Mouse (Mus musculus): ENCODE data around the gene Setmar. TPM values are rescaled to one million over a fixed set of nuclear protein-coding genes. Genes with fewer than 3 reads are reported as not detected.
A peak's percentile ranks its signal among the peaks of the same experiment; 100 is the strongest.

Gene Setmar
- polyA plus RNA-seq, 1 experiment from 2014 or later: 5.5 TPM

DNA sequence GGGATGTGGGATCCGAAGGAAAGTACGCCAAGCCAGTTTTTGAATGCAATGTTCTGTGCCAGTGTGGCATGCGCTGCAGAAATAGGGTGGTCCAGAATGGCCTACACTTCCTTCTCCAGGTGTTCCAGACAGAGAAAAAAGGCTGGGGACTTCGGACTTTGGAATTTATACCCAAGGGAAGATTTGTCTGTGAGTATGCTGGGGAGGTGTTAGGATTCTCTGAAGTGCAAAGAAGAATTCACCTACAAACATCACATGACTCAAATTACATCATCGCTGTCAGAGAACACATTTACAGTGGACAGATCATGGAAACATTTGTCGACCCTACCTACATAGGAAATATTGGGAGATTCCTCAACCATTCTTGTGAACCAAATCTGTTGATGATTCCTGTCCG lies 11.0 kb downstream of the Setmar start:
- Histone ChIP-seq H3K9me3 (ENCODE audit: control insufficient read depth, low read length) (no peaks in the 10 kb centered on the region), H3K9ac (ENCODE audit: low read length) (no peak overlapping the region), H3K4me2 (replicated peaks; ENCODE audit: low read depth) (no peak overlapping the region), H3K4me3 (ENCODE audit: low read depth, low read length) (no peak overlapping the region), H3K36me3 (ENCODE audit: control insufficient read depth, insufficient read depth, low read length) (peaks cover 7% of the 10 kb centered on the region; the same call in 1 of the 2 replicates), H3K27ac (replicated peaks) (no peak overlapping the region), H3K27me3 (ENCODE audit: control insufficient read depth, insufficient read depth, low read length) (no peaks in the 10 kb centered on the region), H3K4me1 (replicated peaks; ENCODE audit: control insufficient read depth, insufficient read depth) (no peaks in the 10 kb centered on the region)
- 94% methylated on average over 7 of the region's 7 CpGs for WGBS
- DNase-seq (ENCODE audit: low spot score) (no peak), ATAC-seq (ENCODE audit: low FRiP score, low TSS enrichment) (no peak)
- TF ChIP-seq EP300 (optimal IDR thresholded peaks at IDR 0.05): no peak
- no peak for TF ChIP-seq CTCF (IDR thresholded peaks at IDR 0.05; ENCODE audit: low read depth)

DNA sequence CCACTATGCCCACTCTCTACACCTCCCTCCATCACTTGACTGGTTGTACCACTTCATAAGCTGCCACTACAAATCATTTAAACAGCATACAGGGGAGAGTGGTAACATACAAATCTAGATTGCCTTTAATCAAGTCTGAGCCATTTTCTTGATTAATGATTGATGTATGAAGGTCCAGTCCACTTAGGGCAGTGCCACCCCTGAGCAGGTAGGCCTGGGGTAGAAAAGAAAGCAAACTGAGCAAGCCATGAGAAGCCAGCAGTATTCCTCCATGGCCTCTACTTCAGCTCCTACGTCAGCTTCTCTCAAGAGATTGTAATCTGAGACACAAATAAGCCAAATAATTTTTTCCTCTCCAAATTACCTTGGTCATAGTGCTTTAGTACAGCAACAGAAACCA lies 26.5 kb downstream of the Setmar start:
- TF ChIP-seq CTCF (IDR thresholded peaks at IDR 0.05; ENCODE audit: low read depth): no peak
- TF ChIP-seq EP300 (optimal IDR thresholded peaks at IDR 0.05): no peak
- no peak for ATAC-seq (ENCODE audit: low FRiP score, low TSS enrichment)

DNA sequence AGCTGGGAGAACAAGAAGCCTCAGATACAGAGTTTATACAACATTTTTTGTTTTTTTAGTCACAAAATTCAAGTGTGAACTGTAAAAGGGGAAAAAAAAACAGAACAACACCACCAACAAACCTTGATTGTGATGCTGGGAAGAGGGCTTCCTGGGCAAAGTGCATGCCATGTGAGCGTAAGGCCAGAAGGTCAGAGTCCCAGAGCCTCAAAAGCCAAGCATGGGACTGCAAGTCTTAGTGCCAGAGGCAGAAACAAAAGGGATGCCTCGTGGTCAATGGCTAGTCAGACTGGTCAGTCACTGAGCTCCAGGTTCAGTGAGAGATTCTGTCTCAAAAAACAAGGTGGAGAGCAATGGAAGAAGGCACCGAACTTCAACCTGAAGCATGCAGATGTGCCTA lies 27.8 kb downstream of the Setmar start:
- no peak for DNase-seq (ENCODE audit: low spot score)
- no peaks in the 10 kb centered on the region for H3K4me1 ChIP-seq (replicated peaks; ENCODE audit: control insufficient read depth, insufficient read depth)
- no peak overlapping the region for H3K4me2 ChIP-seq (replicated peaks; ENCODE audit: low read depth)
- 83% methylated on average over 3 of the region's 3 CpGs for WGBS
- no peaks in the 10 kb centered on the region for H3K9me3 ChIP-seq (ENCODE audit: control insufficient read depth, low read length)
- no peak overlapping the region for H3K27ac ChIP-seq (replicated peaks)
- no peaks in the 10 kb centered on the region for H3K36me3 ChIP-seq (ENCODE audit: control insufficient read depth, insufficient read depth, low read length)
- no peak overlapping the region for H3K9ac ChIP-seq (ENCODE audit: low read length)
- TF ChIP-seq CTCF (IDR thresholded peaks at IDR 0.05; ENCODE audit: low read depth): no peak
- TF ChIP-seq EP300 (optimal IDR thresholded peaks at IDR 0.05): no peak
- no peaks in the 10 kb centered on the region for H3K27me3 ChIP-seq (ENCODE audit: control insufficient read depth, insufficient read depth, low read length)
- no peak for ATAC-seq (ENCODE audit: low FRiP score, low TSS enrichment)
- H3K4me3 ChIP-seq (ENCODE audit: low read depth, low read length): no peak overlapping the region

More for the DNA sequence above, 26.5 kb downstream of the Setmar start:
- H3K27ac ChIP-seq (replicated peaks): no peak overlapping the region
- no peak overlapping the region for H3K4me3 ChIP-seq (ENCODE audit: low read depth, low read length)
- H3K9ac ChIP-seq (ENCODE audit: low read length): no peak overlapping the region
- H3K36me3 ChIP-seq (ENCODE audit: control insufficient read depth, insufficient read depth, low read length): no peaks in the 10 kb centered on the region
- WGBS: 56% methylated on average over 1 of the region's 1 CpGs
- no peak for DNase-seq (ENCODE audit: low spot score)
- no peaks in the 10 kb centered on the region for H3K9me3 ChIP-seq (ENCODE audit: control insufficient read depth, low read length)
- H3K4me1 ChIP-seq (replicated peaks; ENCODE audit: control insufficient read depth, insufficient read depth): no peaks in the 10 kb centered on the region
- no peak overlapping the region for H3K4me2 ChIP-seq (replicated peaks; ENCODE audit: low read depth)
- H3K27me3 ChIP-seq (ENCODE audit: control insufficient read depth, insufficient read depth, low read length): no peaks in the 10 kb centered on the region

DNA sequence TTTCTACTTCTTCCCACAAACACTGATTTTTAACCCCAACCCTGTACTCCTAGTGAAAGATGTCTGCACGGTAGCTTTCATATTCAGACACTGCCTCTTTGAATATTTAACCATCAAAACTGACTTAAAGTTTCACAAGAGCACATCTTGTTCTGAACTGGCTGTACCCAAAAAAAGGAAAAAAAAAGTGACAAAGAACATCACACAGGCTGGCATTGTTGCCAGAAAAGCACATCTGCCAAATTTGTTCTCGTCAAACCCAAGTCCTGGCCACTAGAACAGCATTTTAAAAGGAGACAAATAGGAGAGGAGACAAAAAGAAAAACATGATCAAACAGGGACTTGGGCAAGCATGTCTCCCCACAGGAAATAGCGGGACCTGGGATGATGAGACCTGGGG lies 28.6 kb downstream of the Setmar start:
- no peak for ATAC-seq (ENCODE audit: low FRiP score, low TSS enrichment)
- Histone ChIP-seq H3K27me3 (ENCODE audit: control insufficient read depth, insufficient read depth, low read length) (no peaks in the 10 kb centered on the region), H3K9me3 (ENCODE audit: control insufficient read depth, low read length) (no peaks in the 10 kb centered on the region), H3K9ac (ENCODE audit: low read length) (no peak overlapping the region), H3K4me3 (ENCODE audit: low read depth, low read length) (no peak overlapping the region), H3K27ac (replicated peaks) (no peak overlapping the region), H3K36me3 (ENCODE audit: control insufficient read depth, insufficient read depth, low read length) (no peaks in the 10 kb centered on the region), H3K4me1 (replicated peaks; ENCODE audit: control insufficient read depth, insufficient read depth) (no peaks in the 10 kb centered on the region), H3K4me2 (replicated peaks; ENCODE audit: low read depth) (no peak overlapping the region)
- no peak for TF ChIP-seq EP300 (optimal IDR thresholded peaks at IDR 0.05)
- TF ChIP-seq CTCF (IDR thresholded peaks at IDR 0.05; ENCODE audit: low read depth): no peak
- WGBS: 73% methylated on average over 3 of the region's 3 CpGs
- DNase-seq (ENCODE audit: low spot score): no peak

DNA sequence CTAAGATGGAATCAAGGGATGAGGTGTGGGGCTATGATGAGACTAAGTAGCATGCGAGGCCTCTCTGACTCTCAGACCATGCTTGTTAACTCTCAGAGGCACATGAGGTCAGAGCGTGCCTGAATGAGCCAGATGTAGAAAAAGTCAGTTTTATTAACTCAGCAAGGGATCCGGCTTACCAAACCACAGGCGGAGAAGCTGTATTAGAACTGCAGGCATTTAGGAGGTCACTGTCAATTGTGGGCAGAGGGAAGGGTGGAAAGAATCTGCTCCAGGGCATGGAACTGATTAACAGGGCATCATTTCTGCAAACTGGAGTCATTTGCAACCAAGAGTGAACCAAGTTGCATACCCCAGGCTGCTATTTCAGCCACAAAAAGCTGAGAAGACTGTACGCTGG lies 30.6 kb downstream of the Setmar start:
- ATAC-seq (ENCODE audit: low FRiP score, low TSS enrichment) (no peak), DNase-seq (ENCODE audit: low spot score) (no peak)
- H3K9me3 ChIP-seq (ENCODE audit: control insufficient read depth, low read length): no peaks in the 10 kb centered on the region
- H3K36me3 ChIP-seq (ENCODE audit: control insufficient read depth, insufficient read depth, low read length): no peaks in the 10 kb centered on the region
- H3K4me2 ChIP-seq (replicated peaks; ENCODE audit: low read depth): no peak overlapping the region
- no peak overlapping the region for H3K27ac ChIP-seq (replicated peaks)
- no peaks in the 10 kb centered on the region for H3K4me1 ChIP-seq (replicated peaks; ENCODE audit: control insufficient read depth, insufficient read depth)
- no peak overlapping the region for H3K9ac ChIP-seq (ENCODE audit: low read length)
- 83% methylated on average over 5 of the region's 5 CpGs for WGBS
- no peaks in the 10 kb centered on the region for H3K27me3 ChIP-seq (ENCODE audit: control insufficient read depth, insufficient read depth, low read length)
- no peak overlapping the region for H3K4me3 ChIP-seq (ENCODE audit: low read depth, low read length)
- TF ChIP-seq EP300 (optimal IDR thresholded peaks at IDR 0.05) (no peak), CTCF (IDR thresholded peaks at IDR 0.05; ENCODE audit: low read depth) (no peak)

DNA sequence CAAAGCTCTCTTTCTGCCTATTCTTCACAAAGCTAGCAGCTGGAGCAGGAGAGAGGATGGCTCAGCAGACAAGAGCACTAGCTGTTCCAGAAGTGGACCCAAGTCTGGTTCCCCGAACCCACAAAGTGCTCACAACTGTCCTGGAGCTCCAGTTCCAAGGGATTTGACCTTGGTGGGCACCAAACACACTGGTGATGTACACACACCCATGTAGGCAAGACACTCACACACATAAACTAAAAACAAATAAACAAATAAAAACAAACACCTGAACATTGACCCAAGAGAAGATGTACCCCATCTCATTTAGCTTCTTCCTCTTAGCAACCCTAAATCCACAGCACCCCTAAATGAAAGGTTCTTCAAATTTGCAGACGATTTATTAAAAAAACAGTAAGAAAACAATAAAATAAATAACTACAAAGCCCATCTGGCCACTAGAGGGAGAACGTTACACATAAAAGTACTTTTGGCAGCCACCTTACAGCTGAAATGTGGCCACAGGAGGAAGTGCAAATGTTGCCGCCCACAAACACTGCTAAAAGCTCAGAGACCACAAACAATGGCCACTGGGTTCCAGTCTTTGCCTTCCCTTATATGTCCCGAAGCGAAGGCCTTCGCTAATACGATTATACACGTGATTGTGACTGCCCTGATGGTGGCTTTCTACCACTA lies 33.5 kb downstream of the Setmar start:
- WGBS: 20% methylated on average over 9 of the region's 9 CpGs
- Histone ChIP-seq H3K9ac (ENCODE audit: low read length) (no peak overlapping the region), H3K9me3 (ENCODE audit: control insufficient read depth, low read length) (no peaks in the 10 kb centered on the region), H3K4me1 (replicated peaks; ENCODE audit: control insufficient read depth, insufficient read depth) (no peaks in the 10 kb centered on the region), H3K36me3 (ENCODE audit: control insufficient read depth, insufficient read depth, low read length) (no peaks in the 10 kb centered on the region), H3K27ac (replicated peaks) (no peak overlapping the region), H3K4me3 (ENCODE audit: low read depth, low read length) (no peak overlapping the region), H3K27me3 (ENCODE audit: control insufficient read depth, insufficient read depth, low read length) (no peaks in the 10 kb centered on the region), H3K4me2 (replicated peaks; ENCODE audit: low read depth) (no peak overlapping the region)
- TF ChIP-seq EP300 (optimal IDR thresholded peaks at IDR 0.05) (no peak), CTCF (IDR thresholded peaks at IDR 0.05; ENCODE audit: low read depth) (peak; percentile 88)
- DNase-seq (ENCODE audit: low spot score): peak; percentile 61
- ATAC-seq (ENCODE audit: low FRiP score, low TSS enrichment): peak; percentile 76; the same call in 1 of the 2 replicates

All from stomach, postnatal 0 days (tissue).